Mouse (Mus musculus) bone marrow, adult 2 months (tissue): Measurements from ENCODE around the gene C530008M17Rik.

ENCODE experiments used
- CTCF ChIP-seq: fragments of 200-500 bp; IDR thresholded peaks from 2 replicates; pipeline ENCODE4 v1.5.1; 2011; ENCODE audit warnings: low read length, control low read depth; ENCODE audit not compliant: control insufficient read depth, insufficient read depth
- POLR2A ChIP-seq: fragments of 200-500 bp; IDR thresholded peaks from 2 replicates; pipeline ENCODE4 v1.6.1; 2011; ENCODE audit warnings: low read depth, mild to moderate bottlenecking, control low read depth, low read length, borderline replicate concordance; ENCODE audit not compliant: control insufficient read depth

GRCm38 (mm10) chr5:76773492-76774158, 117.3 kb downstream of the C530008M17Rik start:
- TF ChIP-seq POLR2A (no peak), CTCF (no peak)
